Comparison of ENCODE assay signal across 12 mouse cellular contexts in the genomic region with DNA sequence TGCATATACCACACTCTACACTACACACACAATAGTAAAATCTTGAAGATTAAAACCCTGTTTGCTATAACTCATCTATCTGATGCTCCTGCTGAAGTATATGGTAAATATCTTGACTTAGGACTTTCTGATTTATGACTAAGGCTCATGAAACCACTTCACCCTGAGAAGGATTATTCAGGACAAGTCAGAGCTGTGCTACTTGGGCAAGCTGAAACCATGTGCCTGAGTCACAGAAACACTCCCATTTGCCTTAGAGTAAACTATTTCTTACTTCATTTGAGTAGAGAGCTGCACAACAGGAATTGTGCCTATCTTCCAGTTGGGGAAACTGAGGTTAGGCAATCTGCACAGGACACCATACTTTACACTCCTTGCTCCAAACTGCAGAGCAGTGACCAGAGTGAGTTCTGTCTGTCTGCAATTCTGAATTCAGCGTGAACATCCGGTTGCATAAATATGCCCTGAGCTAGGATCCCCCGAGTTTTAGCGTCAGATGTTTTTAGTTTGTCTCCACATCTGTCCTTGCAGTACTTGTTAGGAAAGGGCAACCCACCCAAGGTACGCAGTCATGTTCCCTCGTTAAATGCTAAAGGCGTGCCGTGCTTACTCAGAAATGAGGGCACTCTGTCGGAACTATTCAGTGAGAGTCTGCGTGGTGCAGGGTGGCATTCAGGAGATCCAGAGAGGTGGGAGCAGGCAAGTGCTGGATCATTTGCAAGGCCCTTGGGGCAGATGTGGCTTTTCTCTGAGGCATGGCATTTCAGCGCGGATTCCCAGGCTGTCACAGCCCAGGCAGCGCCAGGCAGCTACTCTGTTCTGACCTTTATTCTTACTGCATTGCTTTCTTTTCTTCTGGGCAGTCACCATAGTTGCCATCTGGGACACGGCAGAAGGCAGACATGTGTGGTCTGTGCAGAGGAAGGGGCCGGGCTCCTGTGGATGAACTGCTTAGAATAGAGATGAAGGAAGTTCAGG. TPM values are rescaled to one million over a fixed set of nuclear protein-coding genes. Genes with fewer than 3 reads are reported as not detected.
DNase-seq lines count a peak whose midpoint lies in the region; ATAC-seq lines count a peak whose summit lies in the region.
"Had no signal": no experiment of that assay in that cellular context is flagged by ENCODE, and none has a peak within 500 bp of the region (broad histone marks: within the 10 kb centered on the region; RNA-seq: fewer than 3 reads in every experiment).

No protein-coding gene starts in this region.

- ATAC-seq in embryonic facial prominence, embryonic 13.5 days (ENCODE audit: insufficient number of reproducible peaks, insufficient read depth, low FRiP score, low TSS enrichment, low read depth) = 0 out of 2 replicates have a peak, but pooled peaks have one; percentile 23
- ATAC-seq in hindbrain, embryonic 14.5 days (ENCODE audit: low FRiP score) = peak; percentile 60
- peak; percentile 59; the same call in 1 of the 2 replicates for ATAC-seq in midbrain, embryonic 16.5 days

- H3K27me3 ChIP-seq in embryonic facial prominence, embryonic 13.5 days = no peaks in the 10 kb centered on the region
- no peaks in the 10 kb centered on the region for H3K27me3 ChIP-seq in hindbrain, embryonic 14.5 days (ENCODE audit: control insufficient read depth, insufficient read depth, low read length)
- no peaks in the 10 kb centered on the region for H3K27me3 ChIP-seq in midbrain, embryonic 16.5 days (ENCODE audit: control insufficient read depth, insufficient read depth, low read depth, low read length)

- 22% methylated on average over 15 of the region's 15 CpGs for WGBS in embryonic facial prominence, embryonic 13.5 days
- WGBS in hindbrain, embryonic 14.5 days = 50% methylated on average over 15 of the region's 15 CpGs
- 38% methylated on average over 15 of the region's 15 CpGs for WGBS in midbrain, embryonic 16.5 days

- DNase-seq in adrenal gland, adult (ENCODE audit: inconsistent age in 2 of 2, low spot score in 1 of 2) = peak; percentile 35 to 62
- DNase-seq in adrenal gland, adult 18-20 months (ENCODE audit: low spot score in 2 of 2) = no peak
- DNase-seq in hindbrain, embryonic 14.5 days (ENCODE audit: low spot score) = no peak
- DNase-seq in thymus, postnatal 4 days = no peak
- no peak for DNase-seq in lung, postnatal 25 days (ENCODE audit: low spot score)
- no peak for DNase-seq in lung, adult 18-20 months
- DNase-seq: cerebellum, adult 18-20 months; gastrocnemius, postnatal 36 days; kidney, adult 18-20 months had no signal

- H3K27ac ChIP-seq in embryonic facial prominence, embryonic 13.5 days = peak overlapping the region; percentile 57
- 0 out of 2 replicates have a peak overlapping the region, but pooled peaks have one; percentile 14 for H3K27ac ChIP-seq in hindbrain, embryonic 14.5 days
- H3K27ac ChIP-seq in midbrain, embryonic 16.5 days (ENCODE audit: low read length) = no peak overlapping the region
- H3K27ac ChIP-seq: liver, embryonic 14.5 days had no signal

- H3K4me1 ChIP-seq in embryonic facial prominence, embryonic 13.5 days = peaks cover 21% of the 10 kb centered on the region
- H3K4me1 ChIP-seq in hindbrain, embryonic 14.5 days (replicated peaks; ENCODE audit: control insufficient read depth, insufficient read depth, low read length) = peaks cover 15% of the 10 kb centered on the region
- H3K4me1 ChIP-seq in midbrain, embryonic 16.5 days (ENCODE audit: control insufficient read depth, insufficient read depth, low read length) = peaks cover 11% of the 10 kb centered on the region

- H3K4me3 ChIP-seq in embryonic facial prominence, embryonic 13.5 days = no peak overlapping the region
- no peak overlapping the region for H3K4me3 ChIP-seq in hindbrain, embryonic 14.5 days (replicated peaks; ENCODE audit: low read length)
- H3K4me3 ChIP-seq in midbrain, embryonic 16.5 days (ENCODE audit: low read depth, low read length) = no peak overlapping the region

- peak overlapping the region; percentile 50 for H3K4me2 ChIP-seq in embryonic facial prominence, embryonic 13.5 days
- no peak overlapping the region for H3K4me2 ChIP-seq in hindbrain, embryonic 14.5 days (replicated peaks)
- H3K4me2 ChIP-seq in midbrain, embryonic 16.5 days (ENCODE audit: low read length) = no peak overlapping the region

- H3K9ac ChIP-seq in embryonic facial prominence, embryonic 13.5 days = peak overlapping the region; percentile 49; the same call in 1 of the 2 replicates
- H3K9ac ChIP-seq in hindbrain, embryonic 14.5 days = 0 out of 2 replicates have a peak overlapping the region, but pooled peaks have one; percentile 2
- H3K9ac ChIP-seq in midbrain, embryonic 16.5 days (ENCODE audit: low read depth, low read length) = 0 out of 2 replicates have a peak overlapping the region, but pooled peaks have one; percentile 5
- H3K9ac ChIP-seq: liver, embryonic 14.5 days had no signal

- H3K9me3 ChIP-seq in embryonic facial prominence, embryonic 13.5 days = no peaks in the 10 kb centered on the region
- H3K9me3 ChIP-seq in hindbrain, embryonic 14.5 days (ENCODE audit: control insufficient read depth, low read length) = no peaks in the 10 kb centered on the region
- no peaks in the 10 kb centered on the region for H3K9me3 ChIP-seq in midbrain, embryonic 16.5 days (replicated peaks; ENCODE audit: control insufficient read depth, low read length, poor library complexity, severe bottlenecking)

- H3K36me3 ChIP-seq in embryonic facial prominence, embryonic 13.5 days = no peaks in the 10 kb centered on the region
- H3K36me3 ChIP-seq in hindbrain, embryonic 14.5 days (replicated peaks; ENCODE audit: control insufficient read depth, insufficient read depth) = no peaks in the 10 kb centered on the region
- no peaks in the 10 kb centered on the region for H3K36me3 ChIP-seq in midbrain, embryonic 16.5 days (ENCODE audit: control insufficient read depth, insufficient read depth, low read length)

RNA-seq across cellular contexts. Expression of gene Zfp326, which starts 53.6 kb away (rescaled TPM):
- 10 to 100 TPM; 26.3 to 26.4 TPM for total RNA-seq in adrenal gland, adult 18-20 months (2021)
- 59.5 and 65.0 TPM in 2 replicates for polyA plus RNA-seq in embryonic facial prominence, embryonic 13.5 days (2015; fragmentation: Nextera tagmentation; extraction: Ambion mirVana)
- 36.0 and 41.9 TPM in 2 replicates for polyA plus RNA-seq in hindbrain, embryonic 14.5 days (2014; fragmentation: Nextera tagmentation; extraction: Ambion mirVana)
- polyA plus RNA-seq in midbrain, embryonic 16.5 days (2015; fragmentation: Nextera tagmentation; extraction: Ambion mirVana) = 40.6 and 51.2 TPM in 2 replicates

Comparison
In these comparisons a context has a peak if more than half of its experiments do, and no peak if none do; other contexts are left out.
1. DNase-seq: peak in adrenal gland, adult (2 of 2); none in adrenal gland, adult 18-20 months (0 of 2), hindbrain, embryonic 14.5 days (single experiment), thymus, postnatal 4 days (single experiment), lung, postnatal 25 days (single experiment) and lung, adult 18-20 months (0 of 2).
2. Peak in every context shown above with its lines, with median percentiles within 50 percentile points of each other: ATAC-seq and H3K9ac ChIP-seq.